Mouse (Mus musculus): ENCODE results near the gene Ppp1r14a. TPM values are rescaled to one million over a fixed set of nuclear protein-coding genes. Genes with fewer than 3 reads are reported as not detected.

Gene Ppp1r14a
- total and polyA plus RNA-seq, 3 experiments = 3.8 to 7.1 TPM; not detected in 1

DNA sequence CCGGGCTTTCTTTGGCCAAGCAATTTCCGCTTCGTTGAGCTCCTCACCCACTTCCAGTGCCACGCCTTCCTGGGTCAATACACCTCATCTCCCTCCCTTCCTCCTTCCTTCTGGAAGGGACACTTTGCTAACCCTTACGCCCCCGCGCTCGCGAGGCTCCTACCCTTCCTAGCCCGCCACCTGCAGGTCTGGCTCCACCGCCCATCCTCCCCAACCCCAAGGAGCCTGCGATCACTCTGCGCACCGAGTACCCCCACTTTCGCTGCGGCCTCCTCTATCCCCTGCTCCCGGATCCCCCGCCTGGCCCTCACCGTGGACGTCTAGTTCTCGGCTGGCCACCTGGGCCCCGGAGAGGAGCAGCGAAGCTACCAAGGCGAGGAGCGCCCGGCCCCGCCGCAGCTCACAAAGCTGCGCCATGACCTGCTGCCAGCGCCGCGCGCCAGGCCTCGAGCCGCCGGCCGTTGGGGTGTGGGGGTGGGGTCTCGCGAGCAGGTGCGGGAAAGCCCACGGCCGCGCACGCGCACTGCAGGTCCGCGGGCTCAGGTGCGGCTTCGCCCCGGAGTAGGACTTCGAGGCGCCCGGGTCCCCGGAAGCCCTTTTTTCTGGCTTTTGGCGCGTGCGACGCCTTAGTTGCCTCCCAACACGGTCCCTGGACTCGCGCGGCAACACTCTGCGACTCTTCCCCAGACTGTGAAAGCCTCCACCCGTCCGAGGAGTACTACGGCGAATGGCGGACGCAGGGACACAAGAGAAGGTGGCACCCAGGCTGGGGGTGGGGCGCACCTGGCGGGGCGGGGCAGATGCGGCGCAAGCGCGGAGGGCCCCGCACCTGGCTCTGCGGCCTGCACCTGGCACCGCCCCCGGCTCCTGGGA, 7.7 kb upstream of the Ppp1r14a start, which contains the start of gene Spint2:
Gene Spint2, minus strand, starts transcription at position 712 of the 873 bp plus-strand sequence.
- Histone ChIP-seq H3K4me3 (ENCODE audit: control insufficient read depth in 1 of 2, insufficient read depth in 1 of 2, low read depth in 2 of 2, low read length in 2 of 2) (peak within 1 kb of the TSS; percentile 82 to 89), H3K27me3 (ENCODE audit: control insufficient read depth in 1 of 2, insufficient read depth in 2 of 2, low read length in 2 of 2) (no peaks in the 10 kb centered on the region), H3K4me1 (ENCODE audit: control insufficient read depth in 1 of 2, insufficient read depth in 2 of 2, low read length in 2 of 2) (peaks cover 22 to 32% of the 10 kb centered on the region in 2 experiments), H3K27ac (ENCODE audit: control insufficient read depth, low read depth, low read length) (peak within 1 kb of the TSS; percentile 57), H3K36me3 (ENCODE audit: control insufficient read depth in 1 of 2, insufficient read depth in 2 of 2, low read length in 2 of 2) (peaks cover 0 to 19% of the 10 kb centered on the region in 2 experiments; a peak in 2 of 4 replicates), H3K9me3 (replicated peaks; ENCODE audit: insufficient read depth, low read length) (no peaks in the 10 kb centered on the region), H3K79me2 (ENCODE audit: control insufficient read depth, insufficient read depth, low read length, poor library complexity) (peaks cover 10% of the 10 kb centered on the region), H3K9ac (ENCODE audit: control insufficient read depth, low read depth, low read length, poor library complexity, severe bottlenecking) (peak within 1 kb of the TSS; percentile 84)
- peak; percentile 81 for DNase-seq (ENCODE audit: low read depth, low spot score)
- TF ChIP-seq MYB (IDR thresholded peaks at IDR 0.05; ENCODE audit: low read depth, low read length) (peak; percentile 21; the same call in 1 of the 2 replicates), POLR2A (IDR thresholded peaks at IDR 0.05; ENCODE audit: control insufficient read depth in 1 of 2, insufficient read depth in 1 of 2, low read depth in 1 of 2, low read length in 2 of 2, poor library complexity in 1 of 2) (peak; percentile 57 to 85; a peak in 3 of 4 replicates), HCFC1 (IDR thresholded peaks at IDR 0.05; ENCODE audit: low read depth, low read length) (peak; percentile 56; the same call in 1 of the 2 replicates), MXI1 (IDR thresholded peaks at IDR 0.05; ENCODE audit: low read depth, low read length) (no peak), ZKSCAN1 (IDR thresholded peaks at IDR 0.05; ENCODE audit: low read depth, low read length) (no peak), MEF2A (IDR thresholded peaks at IDR 0.05; ENCODE audit: extremely low read depth, insufficient replicate concordance, low read depth, low read length, poor library complexity, severe bottlenecking) (no peak), MAX (IDR thresholded peaks at IDR 0.05; ENCODE audit: low read length) (no peak), NRF1 (IDR thresholded peaks at IDR 0.05; ENCODE audit: insufficient read depth, low read depth, low read length, poor library complexity, severe bottlenecking) (peak; percentile 81), ETS1 (IDR thresholded peaks at IDR 0.05; ENCODE audit: low read depth, low read length) (no peak), SIN3A (IDR thresholded peaks at IDR 0.05; ENCODE audit: low read length) (0 out of 2 replicates have a peak, but pooled peaks have one; percentile 16), TCF12 (IDR thresholded peaks at IDR 0.05; ENCODE audit: low read depth, low read length) (peak; percentile 51), MYC (IDR thresholded peaks at IDR 0.05; ENCODE audit: low read depth, low read length) (no peak), TAL1 (IDR thresholded peaks at IDR 0.05; ENCODE audit: low read length) (no peak), GABPA (IDR thresholded peaks at IDR 0.05; ENCODE audit: low read depth, low read length) (no peak), USF1 (IDR thresholded peaks at IDR 0.05; ENCODE audit: low read depth, low read length) (no peak), TBP (IDR thresholded peaks at IDR 0.05; ENCODE audit: low read depth, low read length) (no peak), UBTF (IDR thresholded peaks at IDR 0.05; ENCODE audit: borderline replicate concordance, insufficient read depth, low read depth, low read length) (no peak), ZNF384 (IDR thresholded peaks at IDR 0.05; ENCODE audit: low read depth, low read length) (no peak), BHLHE40 (IDR thresholded peaks at IDR 0.05; ENCODE audit: borderline replicate concordance, low read depth, low read length) (no peak), MAZ (IDR thresholded peaks at IDR 0.05; ENCODE audit: low read depth, low read length) (no peak), NELFE (IDR thresholded peaks at IDR 0.05; ENCODE audit: low read depth, low read length) (peak; percentile 53; the same call in 1 of the 2 replicates), CHD1 (IDR thresholded peaks at IDR 0.05; ENCODE audit: low read depth, low read length) (no peak), POLR2AphosphoS2 (IDR thresholded peaks at IDR 0.05; ENCODE audit: low read length) (no peak; the same call in 1 of the 2 replicates), SMC3 (IDR thresholded peaks at IDR 0.05; ENCODE audit: low read depth, low read length) (no peak), EP300 (IDR thresholded peaks at IDR 0.05; ENCODE audit: low read depth in 1 of 2, low read length in 2 of 2) (no peak), CHD2 (IDR thresholded peaks at IDR 0.05; ENCODE audit: low read length) (peak; percentile 60), JUND (IDR thresholded peaks at IDR 0.05; ENCODE audit: low read depth, low read length) (no peak), RCOR1 (IDR thresholded peaks at IDR 0.05; ENCODE audit: low read depth, low read length) (no peak), MAFK (IDR thresholded peaks at IDR 0.05; ENCODE audit: borderline replicate concordance, low read depth, low read length) (no peak), RAD21 (IDR thresholded peaks at IDR 0.05; ENCODE audit: low read depth, low read length) (no peak), CTCF (IDR thresholded peaks at IDR 0.05 in 2 of 3, conservative IDR thresholded peaks at IDR 0.05 in 1 of 3; ENCODE audit: control insufficient read depth in 1 of 3, insufficient read depth in 1 of 3, low read depth in 2 of 3, low read length in 3 of 3, poor library complexity in 1 of 3, severe bottlenecking in 1 of 3) (peak in 2 of 3 experiments; percentile 8 to 33; a peak in 2 of 6 replicates), E2F4 (IDR thresholded peaks at IDR 0.05; ENCODE audit: borderline replicate concordance, low read depth, low read length) (no peak)

Measured in MEL (cell line).